Mouse (Mus musculus): ENCODE results near the gene Mthfsl.
"Not testable (repeated sequence)": the region's sequence is repeated elsewhere in the genome, so short reads cannot be mapped to it uniquely, and the experiment has no call there.

Gene Mthfsl

GRCm38 (mm10) chr9:88691307-88691706 is 28.8 kb downstream of the Mthfsl start:
- not testable (repeated sequence) for DNase-seq (ENCODE audit: low spot score in 2 of 2)

- DNase-seq (ENCODE audit: low spot score in 2 of 2) = not testable (repeated sequence)
Measured at GRCm38 (mm10) chr9:88689451-88689850, 30.6 kb downstream of the Mthfsl start.

- not testable (repeated sequence) for DNase-seq (ENCODE audit: low spot score in 2 of 2)
Measured at GRCm38 (mm10) chr9:88686719-88687118, 33.4 kb downstream of the Mthfsl start.

- not testable (repeated sequence) for DNase-seq (ENCODE audit: low spot score in 2 of 2)
Measured at GRCm38 (mm10) chr9:88658341-88658740, 61.8 kb downstream of the Mthfsl start.

GRCm38 (mm10) chr9:88650742-88651141 is 69.4 kb downstream of the Mthfsl start:
- not testable (repeated sequence) for DNase-seq (ENCODE audit: low spot score in 2 of 2)

Measured in frontal cortex, postnatal 10 days (tissue).